Mouse (Mus musculus) liver, adult 2 months (tissue): ENCODE data around the gene Zbtb3.

Source experiments
- CTCF ChIP-seq: fragments of 200-500 bp; IDR thresholded peaks from 2 replicates; pipeline ENCODE4 v1.5.1; 2011; ENCODE audit warnings: low read depth, low read length, control low read depth
- POLR2A ChIP-seq: fragments of 200-500 bp; IDR thresholded peaks from 2 replicates; pipeline ENCODE4 v1.6.1; 2011; ENCODE audit warnings: low read length, control low read depth; ENCODE audit not compliant: insufficient read depth; ENCODE audit errors: extremely low read depth

DNA sequence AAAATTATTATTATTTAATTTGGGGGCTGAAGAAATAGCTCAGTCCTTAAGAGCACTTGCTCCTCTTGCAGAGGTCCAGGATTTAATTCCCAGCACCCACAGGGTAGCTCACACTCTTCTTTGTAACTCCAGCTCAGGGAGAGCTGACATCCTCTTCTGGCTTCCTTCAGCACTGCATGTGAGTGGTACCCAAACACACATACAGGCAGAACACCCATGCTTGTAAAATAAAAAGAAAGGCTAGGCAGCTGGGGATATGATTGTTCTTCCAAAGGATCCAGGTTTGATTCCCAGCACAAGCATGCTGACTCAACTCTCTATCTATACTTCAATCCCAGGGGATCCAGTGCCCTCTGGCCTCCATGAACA is 3.4 kb upstream of the Zbtb3 start:
- no peak for TF ChIP-seq CTCF
- no peak for TF ChIP-seq POLR2A
